Mouse (Mus musculus) heart, adult 18-20 months (tissue): Measurements from ENCODE around the gene Nrip1. TPM values are rescaled to one million over a fixed set of nuclear protein-coding genes. Genes with fewer than 3 reads are reported as not detected.

Source experiments
- DNase-seq, 2 experiments: peaks; one replicate each; pipeline ENCODE4 v3.0.0; 2021 to 2022; ENCODE audit warnings: mixed read lengths in 1 of 2
- total RNA-seq, 2 experiments: library from RNA; stranded (reverse); gene quantifications; 2 replicates each; pipeline ENCODE4 v1.2.3; 2021

Nrip1 gene
- total RNA-seq, 2 experiments from 2014 or later = 18.3 to 19.8 TPM

DNA sequence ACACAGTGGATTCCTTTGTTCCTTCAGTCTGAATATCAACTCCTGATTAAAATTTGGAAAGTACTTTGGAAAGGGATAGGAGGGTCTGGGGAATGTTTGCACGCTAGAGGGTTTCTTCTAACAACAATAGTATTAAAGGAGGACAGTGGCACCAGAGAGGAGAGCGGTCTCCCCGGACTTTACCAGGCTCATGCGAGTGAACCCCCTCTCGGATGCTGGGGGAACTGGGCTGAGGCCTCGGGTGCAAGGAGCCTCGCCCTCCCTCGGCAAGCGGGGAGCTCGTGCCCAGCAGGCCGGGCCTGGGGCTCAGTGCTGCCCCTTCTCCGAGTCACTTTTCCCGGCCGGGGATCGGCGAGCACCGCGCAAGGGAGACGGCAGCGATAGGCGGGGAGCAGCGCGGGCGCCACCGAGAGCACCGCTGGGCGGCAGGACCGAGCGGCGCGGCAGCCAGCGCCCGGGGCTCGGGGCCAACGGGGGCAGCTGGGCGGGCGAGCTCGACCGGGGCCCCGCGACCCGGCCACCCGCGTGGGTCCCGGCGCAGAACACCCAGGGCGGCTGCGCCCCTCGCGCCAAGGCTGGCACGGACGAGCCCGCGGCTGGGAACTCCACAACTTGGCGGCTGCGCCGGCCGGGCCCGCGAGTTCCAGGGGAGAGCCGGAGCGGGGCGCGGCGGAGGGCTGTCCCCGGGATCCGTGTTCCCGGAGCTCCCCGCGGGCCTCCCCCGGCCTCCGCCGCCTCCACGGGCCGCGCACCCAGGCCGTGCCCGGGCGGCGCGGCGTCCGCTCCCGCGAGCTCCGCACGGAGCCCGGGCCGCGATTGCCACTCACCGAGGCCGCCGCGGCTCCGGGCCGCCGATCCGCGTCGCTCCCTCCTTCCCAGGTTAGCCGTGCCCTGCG lies 1.3 kb downstream of the Nrip1 start:
- peak; percentile 79 for DNase-seq

DNA sequence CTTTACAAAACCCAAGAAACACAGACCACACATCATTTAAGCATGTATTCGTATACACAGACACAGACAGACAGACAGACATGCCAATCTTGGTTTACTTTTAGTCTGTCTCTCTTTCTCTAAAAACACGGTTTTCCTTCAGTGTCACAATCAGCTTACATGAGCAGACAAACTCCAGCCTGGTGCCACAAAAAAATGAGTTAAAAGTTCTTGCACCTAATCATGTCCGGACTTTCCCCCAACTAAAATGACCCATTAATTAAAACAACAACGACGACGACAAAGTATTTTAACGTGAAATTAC lies 2.1 kb downstream of the Nrip1 start:
- DNase-seq = no peak

DNA sequence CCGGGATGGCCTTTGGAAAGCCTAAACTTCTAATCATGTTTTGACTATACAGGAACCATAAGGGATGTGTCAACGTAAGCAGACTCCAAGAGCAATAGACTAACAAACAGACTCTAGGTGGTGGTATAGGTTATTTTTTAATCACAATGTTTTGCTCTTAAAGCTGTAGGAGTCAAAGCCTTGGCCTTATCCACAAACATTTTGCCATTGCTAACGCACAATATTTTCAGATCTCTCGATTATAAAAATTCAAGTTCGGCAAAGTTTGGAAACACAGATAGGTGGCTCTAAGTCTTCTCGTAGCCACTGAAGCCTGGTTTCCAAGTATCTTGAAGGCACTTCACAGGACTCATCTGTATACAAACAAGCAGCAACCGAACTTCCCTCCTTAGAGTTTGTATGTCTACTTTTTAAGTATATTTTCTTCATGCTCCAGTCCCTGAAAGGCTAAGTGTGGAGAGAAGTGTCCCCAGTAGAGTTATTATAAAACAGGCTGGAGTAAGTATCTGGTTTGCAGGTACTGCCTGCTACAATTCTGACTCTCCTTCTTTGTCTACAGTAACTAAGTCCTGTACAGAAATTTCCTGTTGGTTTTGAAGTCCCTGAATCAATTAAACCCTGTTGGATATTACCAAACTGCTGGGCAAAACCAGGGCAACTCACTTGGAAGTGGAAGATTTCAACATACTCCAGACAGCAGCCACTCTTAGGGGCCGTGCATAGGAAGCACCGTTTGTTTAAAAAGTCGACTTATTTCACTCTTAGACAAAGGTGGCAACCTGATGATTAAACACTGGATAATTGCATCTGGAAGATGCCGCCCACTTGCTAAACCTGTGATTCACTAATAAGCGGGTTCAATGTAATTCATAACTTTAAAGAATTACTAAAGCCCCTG lies 2.7 kb downstream of the Nrip1 start:
- no peak for DNase-seq

DNA sequence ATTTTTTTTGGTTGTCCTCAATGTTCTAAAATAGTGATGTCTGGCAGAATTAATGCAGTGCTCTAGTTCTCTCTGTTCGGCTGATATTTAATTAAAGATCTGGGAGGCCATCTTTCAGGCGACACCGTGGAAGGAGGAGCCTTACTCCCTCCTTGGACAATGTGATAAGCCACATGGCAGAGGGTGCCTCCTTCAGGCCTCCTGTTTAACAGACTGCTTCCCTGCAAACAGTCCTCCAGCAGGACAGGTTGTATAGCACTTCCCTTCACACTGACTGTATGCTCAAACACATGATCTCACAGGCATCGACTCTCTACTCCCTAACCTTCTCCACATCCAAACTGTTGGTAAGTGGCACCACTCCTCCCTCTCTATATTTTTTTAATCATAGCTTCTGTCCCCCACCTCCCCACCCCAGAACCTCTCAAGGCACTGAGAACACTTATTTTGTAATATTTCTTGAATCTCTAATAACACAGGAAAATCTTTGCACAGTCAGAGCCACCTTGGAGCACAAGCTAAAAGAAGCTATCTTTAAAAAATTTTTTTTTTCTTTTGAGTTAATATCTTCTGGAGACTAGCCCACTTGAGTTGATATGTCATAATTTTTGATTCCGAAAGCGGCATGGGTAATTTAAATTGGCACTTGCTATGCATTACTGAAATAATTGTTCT lies 3.4 kb downstream of the Nrip1 start:
- DNase-seq = peak in 1 of 2 experiments; percentile 50

DNA sequence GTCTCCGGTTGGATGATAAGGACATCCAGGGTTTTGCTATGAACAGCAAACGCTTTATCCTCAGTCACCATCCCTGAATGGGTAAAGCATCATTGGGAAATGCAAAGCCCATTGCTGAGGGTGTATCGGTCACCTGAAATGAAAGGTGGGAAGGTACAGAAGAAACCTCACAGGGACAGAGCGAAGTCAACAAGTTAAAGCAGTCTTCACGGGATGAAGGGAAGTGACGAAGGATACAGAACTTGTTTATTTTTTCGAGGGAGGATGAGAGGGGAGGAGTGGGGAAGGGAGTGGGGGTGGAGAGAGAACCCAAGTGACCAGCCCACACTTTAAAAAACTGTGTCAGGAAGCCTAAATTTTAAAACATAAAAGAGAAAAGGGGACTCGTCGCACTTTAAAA lies 4.4 kb downstream of the Nrip1 start:
- no peak for DNase-seq

DNA sequence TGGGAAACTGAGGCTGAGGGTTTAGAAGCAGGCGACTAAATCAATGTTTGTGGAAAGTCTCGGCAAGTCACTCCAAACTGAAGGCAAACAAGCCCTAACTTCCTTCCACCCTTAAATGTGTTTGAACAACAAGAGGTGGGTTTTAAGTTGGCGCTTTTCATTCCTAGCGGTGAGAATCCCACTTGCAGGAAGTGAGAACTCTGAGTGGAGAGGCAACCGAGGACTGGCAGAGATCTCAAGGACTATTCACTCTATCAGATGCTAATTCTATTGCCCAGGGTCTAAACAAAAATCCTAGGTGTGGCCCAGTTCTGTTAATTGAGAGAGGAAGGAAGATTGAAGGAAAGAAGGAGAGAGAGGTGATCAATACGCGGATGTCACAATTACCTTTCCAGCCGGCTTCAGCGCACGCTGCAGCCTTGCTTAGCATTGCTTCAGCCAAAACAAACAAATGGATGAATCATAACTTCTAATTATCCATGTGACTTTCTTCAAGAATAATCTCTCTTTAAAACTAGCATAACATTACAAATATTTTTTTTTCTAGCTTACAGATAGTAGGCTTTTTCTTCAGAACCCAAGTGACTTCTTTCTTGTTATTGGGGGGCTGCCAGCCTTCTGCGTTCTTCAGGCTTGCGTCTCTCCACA lies 6.2 kb downstream of the Nrip1 start:
- DNase-seq = no peak

DNA sequence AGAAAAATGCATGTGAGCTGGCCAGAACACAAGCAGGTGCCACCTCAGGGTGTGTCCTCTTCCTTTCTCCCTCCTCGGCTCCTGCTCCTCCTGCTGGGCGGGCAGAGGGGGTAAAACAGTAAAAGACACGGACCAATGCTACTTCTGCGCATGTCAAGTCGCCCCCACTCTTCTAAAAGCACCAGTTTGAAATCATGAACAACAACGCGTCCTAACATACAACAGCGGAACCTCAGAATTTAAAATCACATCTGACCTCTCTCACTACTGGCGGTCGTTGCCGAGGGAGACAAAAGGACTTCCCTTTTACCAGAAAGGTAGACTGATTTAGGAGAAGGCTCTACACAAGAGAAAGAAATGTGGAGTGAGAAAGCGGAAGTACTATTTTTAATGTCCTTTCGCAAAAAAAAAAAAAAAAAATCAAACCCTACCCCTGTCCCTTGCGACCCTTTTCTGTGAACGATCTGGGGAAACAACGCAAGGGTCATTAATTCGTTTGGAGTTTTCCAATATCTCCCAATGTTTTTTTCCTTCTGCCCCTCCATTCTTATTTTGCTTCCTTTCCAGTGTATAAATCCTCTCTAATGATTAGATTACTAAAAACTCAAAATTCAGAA lies 7.7 kb downstream of the Nrip1 start:
- no peak for DNase-seq

DNA sequence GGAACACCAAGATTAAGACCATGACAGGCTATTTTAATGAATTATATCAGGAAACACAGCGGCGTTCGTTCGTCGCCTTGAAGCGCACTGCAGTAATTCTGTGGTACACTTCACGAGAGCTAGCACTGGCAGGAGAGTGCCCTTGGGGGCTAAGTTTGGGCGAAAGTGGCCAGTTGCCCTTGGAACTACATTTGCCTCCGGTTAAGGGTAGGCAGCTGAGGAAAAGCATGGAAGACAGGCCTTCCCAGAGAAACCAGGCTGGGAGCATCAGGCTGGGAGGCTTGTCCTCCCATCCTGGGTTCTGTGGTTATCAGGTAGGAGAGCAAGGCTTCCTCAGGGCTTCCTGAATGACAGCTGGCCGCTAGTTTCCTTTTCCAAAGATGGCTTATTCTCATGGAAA lies 8.4 kb downstream of the Nrip1 start:
- DNase-seq = no peak

DNA sequence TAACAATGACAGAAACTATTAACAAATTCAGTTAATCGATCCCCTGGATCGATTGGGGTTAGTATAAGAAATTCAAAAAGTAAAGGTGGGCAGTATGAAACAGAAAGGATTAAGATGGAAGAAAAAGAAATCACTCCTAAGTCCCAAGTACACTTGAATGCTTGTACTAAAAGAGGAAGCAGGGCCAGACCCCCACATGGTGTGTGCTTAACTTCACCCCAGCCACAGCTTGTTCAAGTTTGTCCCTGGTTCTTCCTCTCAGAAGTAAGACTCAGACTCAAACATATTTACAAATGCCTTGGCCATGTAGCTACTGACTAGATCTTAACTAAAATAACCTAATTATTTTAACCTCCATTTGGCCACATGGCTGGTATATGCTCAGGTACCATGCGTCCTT lies 10.0 kb downstream of the Nrip1 start:
- no peak for DNase-seq

DNA sequence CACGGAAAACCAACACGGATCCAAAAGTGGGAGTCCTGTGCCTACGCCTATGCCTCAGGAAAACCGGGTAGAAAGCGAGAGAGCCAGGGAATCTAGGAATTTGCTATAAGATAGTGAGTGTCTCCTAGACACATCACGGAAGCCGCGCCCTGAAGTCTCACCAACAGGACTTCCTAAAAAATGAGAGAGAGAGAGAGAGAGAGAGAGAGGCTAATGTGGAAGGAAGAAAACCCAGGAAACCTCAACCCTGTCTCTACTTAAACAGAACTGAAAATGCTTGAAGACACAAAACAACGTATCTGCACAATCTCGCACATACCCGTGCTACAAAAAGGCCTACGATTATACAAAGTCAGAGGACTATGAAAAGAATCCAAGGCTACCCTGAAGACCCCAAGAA lies 10.6 kb downstream of the Nrip1 start:
- DNase-seq = no peak

DNA sequence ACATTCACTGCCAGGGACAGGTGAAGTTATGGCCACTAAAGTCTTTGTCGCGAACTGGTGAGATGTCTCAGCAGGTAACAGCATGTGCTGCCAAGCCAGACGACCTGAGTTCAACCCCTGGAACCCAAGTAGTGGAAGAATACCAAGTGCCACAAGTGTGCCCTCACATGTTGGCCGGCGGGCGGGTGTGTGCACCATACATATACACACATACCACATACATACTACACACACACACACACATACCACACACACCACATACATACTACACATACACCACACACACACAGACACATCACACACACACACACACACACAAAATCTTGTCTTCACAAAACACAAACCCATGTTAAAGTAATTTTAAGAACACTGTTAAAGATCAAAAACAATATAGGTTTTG lies 13.2 kb downstream of the Nrip1 start:
- DNase-seq = no peak

DNA sequence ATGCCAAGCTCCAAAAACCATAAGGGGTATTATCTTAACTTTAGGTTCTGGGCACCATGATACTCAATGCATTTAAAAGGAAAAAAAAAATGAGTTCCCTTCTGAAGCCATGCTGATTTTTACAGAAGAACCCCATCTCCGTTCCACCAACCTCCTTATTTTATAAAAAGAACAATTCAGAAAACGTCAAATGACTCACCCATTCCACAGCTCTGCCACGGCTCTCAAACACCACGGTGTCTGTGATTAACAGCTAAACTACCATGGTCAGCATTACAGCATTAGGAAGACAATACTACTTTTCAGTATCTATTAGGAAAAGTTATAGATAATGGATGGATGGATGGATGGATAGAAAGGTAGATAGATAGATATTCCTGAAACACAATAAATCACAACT lies 14.9 kb downstream of the Nrip1 start:
- DNase-seq = no peak

DNA sequence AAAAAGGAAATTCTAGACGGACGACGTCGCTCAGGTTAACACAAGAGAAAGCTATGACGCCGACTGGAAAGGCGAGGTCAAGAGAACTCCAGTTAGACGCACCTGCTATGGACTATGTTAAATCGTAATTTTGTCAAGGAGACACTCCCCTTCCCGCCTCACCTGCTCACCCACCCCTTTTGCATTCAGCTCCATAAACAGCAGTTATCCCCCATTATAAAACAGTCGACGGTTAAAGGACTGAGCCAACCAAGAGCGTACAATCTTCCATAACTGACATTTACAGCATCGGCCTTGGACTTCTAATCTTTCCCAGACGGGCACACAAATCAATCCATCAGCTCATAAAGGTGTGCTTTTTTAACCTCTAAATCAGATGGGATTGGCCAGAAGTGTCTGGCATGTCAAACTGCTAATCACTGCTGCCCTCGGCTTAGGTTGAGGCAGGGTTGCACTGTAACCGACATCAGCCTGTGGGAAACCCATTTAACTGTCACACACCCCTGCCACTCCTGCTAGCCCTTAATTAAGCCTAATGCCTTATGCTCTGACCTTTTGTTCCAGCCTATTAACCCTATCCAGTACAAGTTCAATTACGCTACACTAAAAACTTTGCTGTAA lies 15.4 kb downstream of the Nrip1 start:
- no peak for DNase-seq

DNA sequence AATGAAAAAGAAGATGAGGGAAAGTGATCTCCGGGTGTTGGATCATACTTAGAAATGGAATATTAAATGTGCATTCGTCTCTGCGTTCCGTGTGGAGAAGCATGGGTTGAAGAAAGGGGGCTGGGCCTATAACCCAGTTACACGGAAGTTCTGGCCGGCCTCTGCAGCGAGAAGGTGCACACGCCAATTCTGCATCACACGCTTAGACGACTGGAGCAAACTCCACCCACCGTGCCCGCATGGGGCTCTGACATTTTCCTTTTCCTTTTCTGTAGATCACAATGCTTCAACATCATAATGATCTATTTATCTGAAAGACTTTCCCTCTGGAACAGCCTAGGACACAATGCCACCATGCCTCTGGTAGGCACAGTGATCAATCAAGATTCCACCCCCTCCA lies 16.5 kb downstream of the Nrip1 start:
- no peak for DNase-seq

DNA sequence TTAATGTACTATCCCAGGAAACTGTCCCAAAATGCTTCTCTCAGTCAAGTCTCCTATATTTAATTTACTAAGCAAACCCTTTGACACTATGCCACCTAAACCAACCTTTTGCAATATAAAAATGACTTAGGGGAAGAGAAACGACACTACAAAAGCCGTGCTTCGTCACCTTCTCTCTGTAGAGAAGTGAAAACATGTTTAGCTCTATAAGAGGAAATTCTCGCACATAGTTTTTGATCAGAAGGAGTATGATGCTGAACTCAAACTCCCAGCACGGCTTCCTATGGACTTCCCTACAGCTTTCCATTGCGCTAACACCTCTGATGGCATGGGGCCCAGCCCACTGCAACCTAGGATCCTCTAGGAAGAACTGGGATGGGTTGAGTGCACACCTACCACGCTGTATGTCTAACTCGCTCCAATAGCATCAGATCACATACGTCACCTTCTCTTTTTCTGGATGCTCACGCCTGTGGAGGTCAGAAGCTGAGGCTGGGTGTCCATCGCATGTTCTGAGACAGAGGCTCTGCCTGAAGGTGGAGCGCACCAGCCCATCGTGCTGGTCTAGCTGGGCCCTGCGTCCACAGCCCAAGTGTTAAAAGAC lies 17.6 kb downstream of the Nrip1 start:
- no peak for DNase-seq

DNA sequence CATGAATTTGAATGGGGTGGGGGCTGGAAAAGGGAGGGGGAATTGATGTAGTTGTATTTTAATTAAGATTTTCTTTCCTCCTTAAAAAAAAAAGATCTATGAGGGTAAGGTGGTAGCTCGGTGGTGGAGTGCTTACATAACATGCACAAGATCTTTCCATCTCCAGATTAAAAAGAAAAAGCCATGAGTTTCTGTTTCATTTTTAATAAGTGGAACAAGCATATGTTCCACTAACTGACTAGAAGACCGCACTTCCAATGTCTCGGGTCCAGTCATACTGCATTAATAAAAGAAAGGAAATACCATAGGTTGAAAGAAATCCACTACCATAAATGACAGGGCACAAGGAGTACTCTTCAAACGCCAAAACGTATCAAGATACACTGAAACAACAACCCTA lies 18.4 kb downstream of the Nrip1 start:
- no peak for DNase-seq

DNA sequence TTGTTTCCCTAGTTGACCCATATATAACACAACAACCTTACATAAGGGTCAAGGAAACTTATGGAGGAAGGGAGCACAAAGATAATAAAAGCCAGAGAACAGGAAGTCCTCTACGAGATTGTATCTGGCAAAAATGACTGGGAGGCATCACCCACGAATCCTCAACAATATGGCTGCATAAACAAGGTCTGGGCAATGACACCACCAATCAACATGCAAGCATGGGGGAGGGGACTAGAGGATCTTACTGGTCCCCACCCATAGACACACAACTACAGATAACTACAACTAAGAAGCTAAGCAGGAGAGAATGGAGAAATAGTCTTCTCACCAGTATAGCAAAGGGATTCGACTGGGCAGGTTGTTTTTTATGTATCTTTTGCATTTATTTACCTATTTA lies 18.8 kb downstream of the Nrip1 start:
- DNase-seq = no peak

DNA sequence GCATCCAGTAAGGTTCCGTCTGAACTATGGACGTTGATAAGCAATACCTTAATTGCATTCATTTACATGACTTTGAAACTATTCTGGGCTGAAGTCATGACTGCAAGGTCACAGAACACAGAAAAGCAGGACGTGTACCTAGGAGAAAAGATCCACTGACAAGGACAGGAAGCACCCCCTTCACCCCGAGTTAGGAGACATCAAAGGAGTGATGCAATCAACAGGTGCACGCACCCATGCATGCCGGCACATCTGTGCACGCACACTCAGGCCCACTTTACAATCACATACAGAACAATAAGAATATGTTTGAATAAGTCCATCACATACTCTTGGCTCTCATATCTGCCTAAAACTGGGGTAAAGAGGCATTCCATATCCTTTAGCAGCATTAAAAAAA lies 19.3 kb downstream of the Nrip1 start:
- no peak for DNase-seq

DNA sequence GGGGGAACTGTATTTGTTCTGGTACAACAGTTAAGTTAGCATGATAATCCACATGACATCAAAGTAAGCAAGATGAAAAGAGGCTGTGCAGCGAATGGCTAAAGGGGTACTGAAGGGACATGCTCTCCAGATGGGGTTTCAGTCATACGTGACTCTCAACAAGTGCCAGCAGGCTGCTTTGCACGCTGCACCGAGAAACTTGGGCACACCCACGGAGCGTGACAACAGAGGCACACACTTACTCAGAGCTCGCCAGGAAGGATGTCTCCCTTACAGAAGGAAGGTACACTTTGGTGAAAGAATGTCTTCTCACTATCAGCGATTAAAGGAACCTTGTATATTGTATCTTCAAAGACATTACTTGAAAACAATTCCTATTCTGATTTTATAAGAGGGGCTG lies 22.7 kb downstream of the Nrip1 start:
- no peak for DNase-seq

DNA sequence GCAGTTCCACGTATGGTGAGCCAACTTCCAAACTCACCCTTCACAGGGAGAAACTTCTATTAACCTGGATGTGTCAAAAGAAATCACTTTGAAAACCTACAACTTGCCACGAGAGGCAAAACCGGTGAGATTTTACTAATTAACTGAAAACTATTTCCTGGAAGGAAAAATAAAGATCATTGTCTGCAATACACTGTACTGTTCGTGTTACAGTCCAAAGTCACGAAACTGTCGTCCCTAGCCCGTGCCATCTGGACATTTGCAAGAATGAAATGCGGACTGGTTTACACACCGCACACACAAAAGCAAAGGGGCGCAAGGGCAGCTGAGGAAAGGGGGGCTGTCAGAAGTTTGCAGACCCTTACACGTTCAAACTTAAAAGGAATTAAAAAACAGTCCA lies 24.6 kb downstream of the Nrip1 start:
- DNase-seq = no peak
